Mouse (Mus musculus) heart, postnatal 10 days (tissue): ENCODE measurements around the gene Slc6a5. TPM values are rescaled to one million over a fixed set of nuclear protein-coding genes. Genes with fewer than 3 reads are reported as not detected.
"Not testable (repeated sequence)": the region's sequence is repeated elsewhere in the genome, so short reads cannot be mapped to it uniquely, and the experiment has no call there.

Experiments used
- DNase-seq, 2 experiments: peaks; one replicate each; pipeline ENCODE4 v3.0.0; 2021
- intact Hi-C: fragments of 180-260 bp; cut with DNase I; formaldehyde crosslinking; loops from one replicate; pipeline ENCODE4 v1.15.1; 2025
- total RNA-seq, 2 experiments: library from RNA; stranded (reverse); gene quantifications; 2 replicates each; pipeline ENCODE4 v1.2.3; 2021

The Slc6a5 gene
- total RNA-seq, 2 experiments from 2014 or later = not detected

GRCm38 (mm10) chr7:49911947-49912262 lies 2.0 kb downstream of the Slc6a5 start:
- DNase-seq = no peak
- intact Hi-C loops = no loop called here

DNA sequence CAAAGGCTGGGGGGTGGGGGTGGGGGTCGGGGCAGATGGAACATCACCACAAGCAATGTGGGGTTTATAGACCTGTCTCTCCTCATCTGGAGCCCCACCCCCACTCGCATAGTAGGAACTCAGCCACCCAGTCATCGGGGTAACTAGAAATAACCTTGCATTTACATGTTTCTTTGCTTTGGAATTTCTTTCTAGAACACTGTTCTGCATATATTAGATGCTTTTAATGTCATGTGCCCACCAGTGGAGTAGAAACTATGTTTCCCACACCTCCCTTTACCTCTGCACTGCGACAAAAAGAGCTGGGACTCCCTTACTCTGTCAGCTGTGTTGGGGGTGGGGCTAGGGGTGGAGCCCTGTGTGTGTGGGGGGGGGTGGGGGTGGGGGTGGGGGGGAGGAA lies 3.2 kb downstream of the Slc6a5 start:
- intact Hi-C loops = no loop called here

DNA sequence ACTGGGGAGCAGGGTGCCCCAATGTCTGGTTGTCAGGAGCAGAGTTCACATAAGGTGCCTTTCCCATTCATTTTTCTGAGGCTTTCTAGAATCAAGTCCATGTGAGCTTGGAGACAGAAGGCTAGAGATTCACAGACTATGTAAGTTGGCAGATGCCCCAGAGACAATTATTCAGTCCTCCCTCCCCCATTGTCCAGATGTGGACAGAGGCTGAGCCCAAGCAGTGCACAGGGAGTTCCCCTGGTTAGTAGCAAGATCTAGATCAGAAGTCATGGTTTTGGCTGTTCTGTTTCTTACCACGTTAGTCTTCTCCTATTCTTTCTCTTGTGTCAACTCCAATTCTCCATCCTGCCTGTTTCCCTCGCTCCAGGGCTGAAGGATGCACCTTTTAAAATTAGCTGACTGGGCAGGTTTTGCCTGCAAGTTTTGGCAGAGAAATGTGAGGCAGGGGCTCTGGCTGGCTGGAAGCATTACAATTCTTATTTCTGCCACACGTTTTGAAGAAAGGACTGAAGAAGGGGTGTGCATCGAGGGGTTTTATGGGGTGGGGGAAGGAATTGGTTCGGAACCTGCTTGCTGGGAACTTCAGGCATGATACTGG lies 3.9 kb downstream of the Slc6a5 start:
- DNase-seq = no peak

More for the DNA sequence above, 3.2 kb downstream of the Slc6a5 start:
- no peak for DNase-seq

DNA sequence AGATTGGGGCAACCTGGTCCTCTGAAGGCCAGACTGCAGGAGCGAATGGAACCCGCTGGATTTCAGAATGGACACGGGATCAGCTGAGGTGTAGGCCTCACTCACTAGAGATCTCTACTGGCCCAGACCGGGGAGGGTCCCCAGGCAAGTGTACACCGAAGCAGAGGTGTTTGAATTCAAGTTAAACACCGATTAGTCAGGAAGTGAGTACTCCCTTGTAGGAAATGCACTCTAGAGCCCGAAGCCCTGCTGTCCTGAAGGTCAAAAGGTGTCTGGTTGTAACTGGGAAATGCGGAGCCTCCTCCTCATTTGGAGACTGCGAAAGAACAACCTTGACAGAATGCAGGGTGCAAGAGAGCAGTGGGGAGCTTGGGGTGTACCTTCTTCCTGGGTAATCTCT lies 5.0 kb downstream of the Slc6a5 start:
- intact Hi-C loops = no loop called here
- no peak for DNase-seq

More for the DNA sequence above, 3.9 kb downstream of the Slc6a5 start:
- intact Hi-C loops = no loop called here

GRCm38 (mm10) chr7:49915471-49915870 lies 5.5 kb downstream of the Slc6a5 start:
- no peak for DNase-seq
- intact Hi-C loops = no loop called here

- intact Hi-C loops = no loop called here
Measured at GRCm38 (mm10) chr7:49919494-49919893, 9.5 kb downstream of the Slc6a5 start.

DNA sequence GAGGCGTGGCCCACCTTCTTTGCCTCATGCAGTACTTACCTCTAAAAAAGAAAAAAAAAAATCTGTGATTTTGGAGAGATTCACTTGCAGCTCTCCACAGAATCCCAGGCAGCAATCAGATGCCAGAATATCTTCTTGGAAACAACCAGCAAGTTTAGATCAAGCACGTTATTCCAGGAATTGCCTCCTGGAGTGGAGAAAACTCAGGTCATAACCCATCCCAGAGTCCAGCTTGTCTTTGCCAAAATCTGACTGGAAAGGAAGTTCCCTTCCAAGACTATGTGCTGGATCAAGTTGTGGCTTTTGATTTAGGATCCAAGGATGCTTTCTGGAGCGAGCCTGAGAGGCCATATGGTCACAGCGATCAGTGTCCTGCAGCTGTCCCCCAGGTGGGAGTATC lies 10.8 kb downstream of the Slc6a5 start:
- DNase-seq = no peak
- intact Hi-C loops = loop anchor here (5.0 kb wide), 1 partner anchor 303 kb away; no protein-coding TSS in a partner anchor

More at GRCm38 (mm10) chr7:49919494-49919893, 9.5 kb downstream of the Slc6a5 start:
- no peak for DNase-seq

- peak in 1 of 2 experiments; percentile 12 for DNase-seq
- intact Hi-C loops = loop anchor here (1.0 to 5.0 kb wide), 2 partner anchors 145 to 306 kb away; partner anchors contain the start of gene Prmt3
Measured at GRCm38 (mm10) chr7:49922928-49923327, 13.0 kb downstream of the Slc6a5 start.

GRCm38 (mm10) chr7:49923376-49923775 lies 13.4 kb downstream of the Slc6a5 start:
- intact Hi-C loops = loop anchor here (1.0 to 5.0 kb wide), 2 partner anchors 145 to 306 kb away; partner anchors contain the start of gene Prmt3
- DNase-seq = peak; percentile 83 to 84

DNA sequence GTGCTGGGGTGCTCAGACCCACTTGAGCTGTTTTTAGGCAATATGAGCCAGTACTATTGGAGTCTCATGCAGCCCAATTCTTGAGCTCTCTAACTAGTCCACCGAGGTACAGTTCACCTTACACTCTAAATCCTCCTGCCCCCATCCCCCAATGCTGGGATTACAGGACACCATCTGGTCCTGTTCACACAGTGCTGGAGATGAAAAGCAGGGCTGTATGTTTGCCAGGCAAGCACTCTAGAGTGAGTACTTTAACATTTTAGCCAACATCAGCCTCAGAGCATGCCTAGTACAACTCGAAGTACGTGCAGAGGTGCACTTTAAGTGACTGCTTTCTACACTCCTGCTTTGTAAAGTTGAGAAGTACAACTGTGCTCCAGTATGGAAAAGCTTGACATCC lies 18.6 kb downstream of the Slc6a5 start:
- no peak for DNase-seq

GRCm38 (mm10) chr7:49929999-49930398 lies 20.1 kb downstream of the Slc6a5 start:
- intact Hi-C loops = no loop called here
- DNase-seq = no peak

More for the DNA sequence above, 18.6 kb downstream of the Slc6a5 start:
- intact Hi-C loops = no loop called here

GRCm38 (mm10) chr7:49933386-49934115 lies 23.6 kb downstream of the Slc6a5 start:
- DNase-seq, intact Hi-C loops: not testable (repeated sequence)

DNA sequence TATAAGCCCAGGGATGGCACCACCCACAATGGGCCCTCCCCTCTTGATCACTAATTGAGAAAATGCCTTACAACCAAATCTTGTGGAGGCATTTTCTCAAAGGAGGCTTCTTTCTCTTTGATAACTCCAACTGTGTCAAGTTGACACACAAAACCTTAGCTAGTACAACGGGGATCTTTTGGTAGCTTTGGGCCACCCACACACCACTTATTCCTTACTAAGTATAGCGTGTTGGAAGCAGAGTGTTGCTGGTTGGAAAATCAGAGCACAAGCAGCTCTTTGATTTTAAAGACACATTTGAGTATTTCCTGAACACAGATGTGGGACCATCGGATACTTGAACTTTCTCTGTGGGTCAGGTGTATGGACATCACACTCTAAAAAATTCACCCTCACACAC lies 26.9 kb downstream of the Slc6a5 start:
- intact Hi-C loops = no loop called here
- DNase-seq = no peak

DNA sequence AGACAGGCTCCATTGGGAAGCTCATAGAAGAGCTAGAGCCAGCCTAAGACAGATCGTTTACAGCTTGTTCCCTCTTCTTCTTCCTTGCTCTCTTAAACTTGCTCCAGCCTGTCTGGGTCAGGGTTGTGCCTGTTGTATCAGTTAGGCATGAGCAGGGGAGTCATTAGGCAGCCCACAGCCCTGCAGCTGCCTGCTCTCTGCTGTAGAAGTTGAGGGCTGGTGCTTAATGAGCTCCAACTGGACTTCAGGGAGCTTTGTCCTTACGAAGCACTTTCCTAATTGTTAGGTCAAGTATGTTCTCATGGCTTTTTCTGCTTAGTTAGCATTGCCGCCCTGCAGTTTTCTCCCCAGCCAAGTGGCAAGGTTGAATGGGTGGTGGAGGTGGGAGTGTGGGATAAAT lies 32.1 kb downstream of the Slc6a5 start:
- intact Hi-C loops = no loop called here
- DNase-seq = no peak

GRCm38 (mm10) chr7:49942490-49942889 lies 32.5 kb downstream of the Slc6a5 start:
- no peak for DNase-seq
- intact Hi-C loops = no loop called here

- intact Hi-C loops = no loop called here
- no peak for DNase-seq
Measured at GRCm38 (mm10) chr7:49946691-49947090, 36.7 kb downstream of the Slc6a5 start.

GRCm38 (mm10) chr7:49953546-49954181 lies 43.7 kb downstream of the Slc6a5 start:
- DNase-seq = peak; percentile 25 to 45
- intact Hi-C loops = loop anchor here (1.0 to 2.0 kb wide), 2 partner anchors 531 to 1482 kb away; no protein-coding TSS in a partner anchor

DNA sequence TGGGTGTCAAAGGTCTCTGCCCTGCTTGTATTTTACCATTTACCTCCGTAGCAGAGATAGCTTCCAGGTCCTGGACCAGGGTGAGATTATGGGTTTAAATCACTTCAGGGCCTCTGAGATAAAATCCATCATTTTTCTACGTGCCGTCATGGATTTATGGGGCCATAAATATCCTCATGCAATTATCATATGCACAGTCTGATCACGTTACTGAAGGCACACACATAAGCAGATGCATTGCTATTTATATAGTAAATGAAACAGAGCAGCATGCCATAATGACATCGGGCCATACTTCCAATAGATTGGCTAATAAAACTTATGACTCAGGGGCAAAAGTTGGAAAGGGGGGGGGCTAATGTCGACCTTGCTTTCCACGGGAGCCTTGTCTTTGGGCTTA lies 44.9 kb downstream of the Slc6a5 start:
- no peak for DNase-seq
- intact Hi-C loops = no loop called here

GRCm38 (mm10) chr7:49957142-49957541 lies 47.2 kb downstream of the Slc6a5 start:
- intact Hi-C loops = no loop called here
- DNase-seq = no peak

GRCm38 (mm10) chr7:49963764-49964163 lies 53.8 kb downstream of the Slc6a5 start:
- DNase-seq = no peak
- intact Hi-C loops = no loop called here

DNA sequence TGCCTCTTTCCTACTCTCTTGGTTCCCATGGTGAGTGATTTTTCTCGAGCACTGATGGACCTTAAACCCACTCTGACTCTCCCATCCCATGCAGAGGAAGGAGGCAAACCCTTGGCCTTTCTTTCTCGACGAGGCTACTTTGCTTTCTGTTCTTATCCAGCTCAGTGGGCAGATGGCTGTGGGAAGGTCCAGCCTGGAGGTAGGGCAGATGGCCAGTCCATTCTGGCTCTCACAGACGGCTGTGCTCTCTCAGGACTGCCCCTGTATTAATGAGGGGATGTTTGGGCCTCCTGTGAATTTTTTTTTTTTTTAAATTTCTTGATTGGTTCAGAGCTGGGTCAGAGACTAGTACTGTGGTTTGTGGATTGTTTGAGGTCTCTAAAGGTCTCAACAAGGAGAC lies 59.6 kb downstream of the Slc6a5 start:
- no peak for DNase-seq
- intact Hi-C loops = no loop called here
